Mouse (Mus musculus) forebrain, embryonic 11.5 days (tissue): ENCODE results near the gene Gak. TPM values are rescaled to one million over a fixed set of nuclear protein-coding genes. Genes with fewer than 3 reads are reported as not detected.
A peak's percentile ranks its signal among the peaks of the same experiment; 100 is the strongest.

Experiments used
- ATAC-seq: fragments of 200-750 bp; cut with Nextera tagmentation; replicated peaks from 2 replicates; pipeline ENCODE4 v1.8.0; 2017; ENCODE audit warnings: moderate TSS enrichment; ENCODE audit not compliant: low FRiP score
- DNase-seq: peaks from one replicate; pipeline ENCODE4 v3.0.0-alpha.2; 2017; ENCODE audit warnings: low spot score
- H3K27ac ChIP-seq: fragments of 300-500 bp; sonication (generic); 2 replicates; pipeline ENCODE4 v1.5.1; 2014; ENCODE audit warnings: low read depth, low read length
- H3K27me3 ChIP-seq: fragments of 300-500 bp; sonication (generic); 2 replicates; pipeline ENCODE4 v1.6.1; 2014; ENCODE audit warnings: mild to moderate bottlenecking, low read length, mixed read lengths; ENCODE audit not compliant: control insufficient read depth, insufficient read depth
- H3K36me3 ChIP-seq: fragments of 300-500 bp; sonication (generic); 2 replicates; pipeline ENCODE4 v1.6.1; 2014; ENCODE audit warnings: mild to moderate bottlenecking, low read length, moderate library complexity, mixed read lengths; ENCODE audit not compliant: control insufficient read depth, insufficient read depth
- H3K4me1 ChIP-seq: fragments of 300-500 bp; sonication (generic); replicated peaks from 2 replicates; pipeline ENCODE4 v1.6.1; 2014; ENCODE audit warnings: low read length, mixed read lengths; ENCODE audit not compliant: control insufficient read depth, insufficient read depth
- H3K4me2 ChIP-seq: fragments of 300-500 bp; sonication (generic); 2 replicates; pipeline ENCODE4 v1.6.1; 2014; ENCODE audit warnings: low read depth, mild to moderate bottlenecking, low read length, moderate library complexity, mixed read lengths; ENCODE audit not compliant: severe bottlenecking
- H3K4me3 ChIP-seq: fragments of 300-500 bp; sonication (generic); 2 replicates; pipeline ENCODE4 v1.5.1; 2014; ENCODE audit warnings: low read depth, low read length
- H3K9ac ChIP-seq: fragments of 300-500 bp; sonication (generic); 2 replicates; pipeline ENCODE4 v1.6.1; 2014; ENCODE audit warnings: low read length
- H3K9me3 ChIP-seq: fragments of 300-500 bp; sonication (generic); 2 replicates; pipeline ENCODE4 v1.6.1; 2016; ENCODE audit warnings: low read length, mixed read lengths; ENCODE audit not compliant: control insufficient read depth
- WGBS: fragments of 180-500 bp; shearing (Covaris S2); extraction: QIAGEN DNeasy Blood & Tissue Kit; methylation state at CpG from one replicate; pipeline ENCODE4 v1.1.7; 2014; 5-methylcytosine and 5-hydroxymethylcytosine counted together
- polyA plus RNA-seq: library from polyadenylated mRNA; unstranded; fragments of >200 nt; fragmentation: Nextera tagmentation; extraction: Ambion mirVana; gene quantifications from 2 replicates; pipeline ENCODE4 v1.2.1, GENCODE M21; 2014

Gene Gak
- 51.2 and 57.1 TPM in 2 replicates for polyA plus RNA-seq

DNA sequence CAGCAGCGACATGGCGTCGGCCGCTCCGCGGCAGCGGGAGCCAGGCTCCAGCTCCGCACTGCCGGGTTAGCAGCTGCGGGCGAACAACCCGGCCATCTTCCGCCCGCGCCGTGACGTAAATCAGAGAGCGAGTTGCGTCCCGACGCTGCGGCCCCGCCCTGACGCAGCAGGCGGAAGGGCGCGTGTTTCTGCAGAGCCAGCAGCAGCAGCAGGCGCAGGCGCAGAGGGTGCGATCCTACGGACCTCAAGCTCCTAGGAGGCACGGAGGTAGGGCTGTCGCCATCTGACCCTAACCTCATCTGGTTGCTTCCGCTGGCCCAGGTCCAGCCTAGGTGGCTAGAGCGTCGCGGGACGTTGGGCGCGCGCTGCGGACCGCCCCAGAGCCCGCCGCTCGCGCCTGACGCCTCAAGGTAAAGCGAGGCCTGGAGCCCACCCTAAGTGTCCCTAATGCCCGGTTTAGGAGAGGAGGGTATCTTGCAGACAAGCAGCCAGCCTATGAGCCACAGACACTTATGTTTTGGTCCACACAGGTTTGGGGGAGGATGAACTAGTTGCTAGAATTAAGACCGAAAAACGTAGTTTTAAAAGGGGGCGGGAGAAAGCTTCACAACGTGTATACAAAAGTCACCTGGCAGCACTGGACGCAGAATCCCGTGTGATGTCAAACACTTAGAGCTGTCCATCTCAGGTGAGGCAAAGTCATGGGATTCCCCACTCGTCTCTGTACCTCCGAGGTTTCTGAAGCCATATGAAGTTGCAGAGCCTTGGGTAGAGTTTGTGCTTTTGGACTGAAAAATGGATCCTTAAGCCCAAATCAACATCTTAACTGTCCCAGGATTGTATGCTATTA is at the start of gene Gak, which contains the start of gene Tmem175:
Gene Gak (minus strand): TSS at position 122 of the 850 bp plus-strand sequence.
Gene Tmem175 (plus strand): TSS at position 137 of the 850 bp plus-strand sequence.
- peak; percentile 95 for DNase-seq
- Histone ChIP-seq H3K27ac (peak within 1 kb of the TSS; percentile 46; the same call in 1 of the 2 replicates), H3K4me1 (peaks cover 4% of the 10 kb centered on the region; the same call in 1 of the 2 replicates), H3K4me2 (peak within 1 kb of the TSS; percentile 88), H3K9me3 (no peaks in the 10 kb centered on the region), H3K4me3 (peak within 1 kb of the TSS; percentile 87), H3K27me3 (no peaks in the 10 kb centered on the region), H3K36me3 (no peaks in the 10 kb centered on the region), H3K9ac (peak within 1 kb of the TSS; percentile 95)
- peak; percentile 95 for ATAC-seq
- WGBS: under 1% methylated on average over 58 of the region's 58 CpGs

GRCm38 (mm10) chr5:108678296-108678854 is 48.8 kb upstream of the Gak start:
- Histone ChIP-seq H3K36me3 (no peaks in the 10 kb centered on the region), H3K4me3 (no peak overlapping the region), H3K4me2 (no peak overlapping the region), H3K27me3 (no peaks in the 10 kb centered on the region), H3K9ac (no peak overlapping the region), H3K4me1 (peaks cover 11% of the 10 kb centered on the region; the same call in 1 of the 2 replicates), H3K9me3 (no peaks in the 10 kb centered on the region), H3K27ac (no peak overlapping the region)
- no peak for DNase-seq
- 89% methylated on average over 6 of the region's 6 CpGs for WGBS
- ATAC-seq: no peak

- DNase-seq: peak; percentile 88
- Histone ChIP-seq H3K9me3 (no peaks in the 10 kb centered on the region), H3K36me3 (no peaks in the 10 kb centered on the region), H3K27ac (peak overlapping the region; percentile 80), H3K27me3 (no peaks in the 10 kb centered on the region), H3K4me3 (peak overlapping the region; percentile 28), H3K9ac (peak overlapping the region; percentile 66), H3K4me2 (peak overlapping the region; percentile 64), H3K4me1 (peaks cover 11% of the 10 kb centered on the region; the same call in 1 of the 2 replicates)
- peak; percentile 91 for ATAC-seq
- WGBS: 2% methylated on average over 25 of the region's 25 CpGs
Observed at GRCm38 (mm10) chr5:108677605-108678295, 48.2 kb upstream of the Gak start.

- Histone ChIP-seq H3K9ac (peak overlapping the region; percentile 66), H3K4me3 (peak overlapping the region; percentile 28), H3K36me3 (no peaks in the 10 kb centered on the region), H3K27me3 (no peaks in the 10 kb centered on the region), H3K4me2 (peak overlapping the region; percentile 64), H3K9me3 (no peaks in the 10 kb centered on the region), H3K27ac (peak overlapping the region; percentile 80; the same call in 1 of the 2 replicates), H3K4me1 (peaks cover 11% of the 10 kb centered on the region; the same call in 1 of the 2 replicates)
- peak; percentile 52; the same call in 1 of the 2 replicates for ATAC-seq
- WGBS: 16% methylated on average over 5 of the region's 5 CpGs
- DNase-seq: no peak
Observed at GRCm38 (mm10) chr5:108676772-108677498, 47.4 kb upstream of the Gak start.

- Histone ChIP-seq H3K36me3 (peaks cover 2% of the 10 kb centered on the region; the same call in 1 of the 2 replicates), H3K4me3 (no peak within 1 kb of the TSS), H3K4me2 (no peak within 1 kb of the TSS), H3K27ac (no peak within 1 kb of the TSS), H3K4me1 (peaks cover 11% of the 10 kb centered on the region; the same call in 1 of the 2 replicates), H3K9ac (no peak within 1 kb of the TSS), H3K9me3 (no peaks in the 10 kb centered on the region), H3K27me3 (no peaks in the 10 kb centered on the region)
- no peak for ATAC-seq
- 86% methylated on average over 9 of the region's 9 CpGs for WGBS
- DNase-seq: no peak
Observed at GRCm38 (mm10) chr5:108675251-108675816, 45.8 kb upstream of the Gak start, which contains the start of gene Slc26a1. Slc26a1 (minus strand) TSS chr5:108675569.

GRCm38 (mm10) chr5:108674624-108675023 is 45.1 kb upstream of the Gak start:
- H3K9me3 ChIP-seq: no peaks in the 10 kb centered on the region
- H3K27ac ChIP-seq: no peak overlapping the region
- no peaks in the 10 kb centered on the region for H3K27me3 ChIP-seq
- no peak overlapping the region for H3K4me3 ChIP-seq
- 82% methylated on average over 2 of the region's 2 CpGs for WGBS
- no peak overlapping the region for H3K4me2 ChIP-seq
- DNase-seq: no peak
- H3K36me3 ChIP-seq: peaks cover 2% of the 10 kb centered on the region; the same call in 1 of the 2 replicates
- H3K4me1 ChIP-seq: peaks cover 13% of the 10 kb centered on the region; the same call in 1 of the 2 replicates
- H3K9ac ChIP-seq: no peak overlapping the region
- no peak for ATAC-seq

DNA sequence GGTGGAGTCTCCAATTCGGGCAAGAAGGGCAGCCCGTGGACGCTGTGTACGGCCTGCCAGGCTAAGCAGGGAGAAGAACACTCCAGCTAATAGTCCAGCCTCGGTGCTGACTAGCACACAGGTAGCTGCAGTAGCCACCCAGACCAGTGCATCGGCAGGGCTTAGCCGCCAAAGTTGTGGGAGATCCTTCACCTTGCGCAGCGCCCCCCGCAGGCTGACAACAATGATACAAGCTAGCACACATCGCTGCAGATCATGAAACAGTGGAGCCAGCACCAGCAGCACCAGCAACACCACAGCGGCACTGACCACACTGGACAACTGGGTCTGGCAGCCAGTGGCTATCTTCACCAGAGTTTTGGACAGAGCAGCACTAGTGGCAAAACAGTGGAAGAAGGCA is 42.2 kb upstream of the Gak start:
- no peak overlapping the region for H3K4me3 ChIP-seq
- no peak overlapping the region for H3K9ac ChIP-seq
- H3K4me2 ChIP-seq: no peak overlapping the region
- no peaks in the 10 kb centered on the region for H3K27me3 ChIP-seq
- H3K9me3 ChIP-seq: no peaks in the 10 kb centered on the region
- ATAC-seq (no peak), DNase-seq (no peak)
- peaks cover 2% of the 10 kb centered on the region; the same call in 1 of the 2 replicates for H3K36me3 ChIP-seq
- 95% methylated on average over 12 of the region's 12 CpGs for WGBS
- H3K4me1 ChIP-seq: peaks cover 8% of the 10 kb centered on the region; the same call in 1 of the 2 replicates
- H3K27ac ChIP-seq: no peak overlapping the region
